Mouse (Mus musculus): Measurements from ENCODE around the gene Cbfa2t3. TPM values are rescaled to one million over a fixed set of nuclear protein-coding genes. Genes with fewer than 3 reads are reported as not detected.

Gene Cbfa2t3
- polyA plus RNA-seq, 1 experiment from 2014 or later: 15.0 TPM

DNA sequence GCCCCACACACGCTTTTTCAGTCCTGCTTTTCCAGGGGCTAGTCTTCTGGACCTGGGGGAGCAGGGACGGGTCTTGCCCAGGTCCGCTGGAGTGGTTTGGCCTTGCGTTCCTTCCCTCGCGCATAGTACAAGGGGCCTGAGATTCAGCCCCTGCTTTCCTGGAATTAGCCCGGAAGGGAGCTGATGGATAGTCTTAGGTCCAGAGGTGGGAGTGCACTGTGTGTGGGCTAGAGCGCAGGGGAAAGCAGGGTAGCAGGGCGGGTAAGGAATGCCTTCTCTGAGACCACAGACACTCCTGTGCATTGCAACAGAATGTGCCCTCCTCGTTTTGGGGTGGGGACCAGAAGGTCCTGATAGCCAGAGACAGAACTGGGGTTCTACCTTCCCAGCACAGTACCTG is 121.8 kb downstream of the Cbfa2t3 start:
- Histone ChIP-seq H3K27ac (ENCODE audit: low read length) (no peak overlapping the region; the same call in 1 of the 2 replicates), H3K9ac (replicated peaks; ENCODE audit: low read depth) (no peak overlapping the region), H3K27me3 (replicated peaks; ENCODE audit: insufficient read depth, low read length) (no peaks in the 10 kb centered on the region), H3K9me3 (ENCODE audit: low read length) (no peaks in the 10 kb centered on the region), H3K36me3 (ENCODE audit: insufficient read depth, low read length) (no peaks in the 10 kb centered on the region), H3K4me1 (ENCODE audit: insufficient read depth, low read depth, low read length) (peaks cover 21% of the 10 kb centered on the region; the same call in 1 of the 2 replicates), H3K4me2 (replicated peaks; ENCODE audit: low read depth, low read length) (peak overlapping the region; percentile 95), H3K4me3 (ENCODE audit: low read depth, low read length) (peak overlapping the region; percentile 61; the same call in 1 of the 2 replicates)
- DNase-seq (ENCODE audit: low spot score) (no peak), ATAC-seq (peak; percentile 10; the same call in 1 of the 2 replicates)
- WGBS: 22% methylated on average over 10 of the region's 10 CpGs
- no peak for TF ChIP-seq CTCF (IDR thresholded peaks at IDR 0.05)
- TF ChIP-seq EP300 (IDR thresholded peaks at IDR 0.05): no peak

DNA sequence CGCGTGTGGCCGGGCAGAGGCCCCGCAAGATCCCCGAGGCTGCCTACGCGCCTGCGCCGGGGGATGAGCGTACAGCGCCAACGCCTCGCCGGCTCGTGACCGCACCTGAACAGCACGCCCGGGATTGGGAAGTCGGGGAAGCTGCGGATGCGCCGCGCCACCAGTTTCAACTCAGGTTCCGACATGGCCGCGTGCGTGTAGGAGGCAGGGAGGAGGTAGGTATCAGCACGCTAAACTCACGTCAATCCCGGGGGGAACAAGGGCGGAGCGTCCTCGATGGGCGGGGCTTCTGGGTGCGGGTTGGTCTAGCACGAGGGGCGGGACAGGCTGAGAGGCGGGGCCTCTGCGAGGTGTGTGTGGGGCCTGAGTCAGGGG is 122.3 kb downstream of the Cbfa2t3 start, which contains the start of gene Aprt:
Aprt (minus strand) TSS at position 262 of the 375 bp plus-strand sequence.
- peak within 1 kb of the TSS; percentile 63 for H3K9ac ChIP-seq (replicated peaks; ENCODE audit: low read depth)
- peak within 1 kb of the TSS; percentile 61 for H3K4me3 ChIP-seq (ENCODE audit: low read depth, low read length)
- H3K9me3 ChIP-seq (ENCODE audit: low read length): no peaks in the 10 kb centered on the region
- H3K4me2 ChIP-seq (replicated peaks; ENCODE audit: low read depth, low read length): peak within 1 kb of the TSS; percentile 95
- 3% methylated on average over 38 of the region's 39 CpGs for WGBS
- DNase-seq (ENCODE audit: low spot score): peak; percentile 95
- peaks cover 21% of the 10 kb centered on the region; the same call in 1 of the 2 replicates for H3K4me1 ChIP-seq (ENCODE audit: insufficient read depth, low read depth, low read length)
- no peak for TF ChIP-seq EP300 (IDR thresholded peaks at IDR 0.05)
- no peak for TF ChIP-seq CTCF (IDR thresholded peaks at IDR 0.05)
- peak; percentile 94 for ATAC-seq
- H3K27ac ChIP-seq (ENCODE audit: low read length): peak within 1 kb of the TSS; percentile 68
- no peaks in the 10 kb centered on the region for H3K27me3 ChIP-seq (replicated peaks; ENCODE audit: insufficient read depth, low read length)
- H3K36me3 ChIP-seq (ENCODE audit: insufficient read depth, low read length): no peaks in the 10 kb centered on the region

DNA sequence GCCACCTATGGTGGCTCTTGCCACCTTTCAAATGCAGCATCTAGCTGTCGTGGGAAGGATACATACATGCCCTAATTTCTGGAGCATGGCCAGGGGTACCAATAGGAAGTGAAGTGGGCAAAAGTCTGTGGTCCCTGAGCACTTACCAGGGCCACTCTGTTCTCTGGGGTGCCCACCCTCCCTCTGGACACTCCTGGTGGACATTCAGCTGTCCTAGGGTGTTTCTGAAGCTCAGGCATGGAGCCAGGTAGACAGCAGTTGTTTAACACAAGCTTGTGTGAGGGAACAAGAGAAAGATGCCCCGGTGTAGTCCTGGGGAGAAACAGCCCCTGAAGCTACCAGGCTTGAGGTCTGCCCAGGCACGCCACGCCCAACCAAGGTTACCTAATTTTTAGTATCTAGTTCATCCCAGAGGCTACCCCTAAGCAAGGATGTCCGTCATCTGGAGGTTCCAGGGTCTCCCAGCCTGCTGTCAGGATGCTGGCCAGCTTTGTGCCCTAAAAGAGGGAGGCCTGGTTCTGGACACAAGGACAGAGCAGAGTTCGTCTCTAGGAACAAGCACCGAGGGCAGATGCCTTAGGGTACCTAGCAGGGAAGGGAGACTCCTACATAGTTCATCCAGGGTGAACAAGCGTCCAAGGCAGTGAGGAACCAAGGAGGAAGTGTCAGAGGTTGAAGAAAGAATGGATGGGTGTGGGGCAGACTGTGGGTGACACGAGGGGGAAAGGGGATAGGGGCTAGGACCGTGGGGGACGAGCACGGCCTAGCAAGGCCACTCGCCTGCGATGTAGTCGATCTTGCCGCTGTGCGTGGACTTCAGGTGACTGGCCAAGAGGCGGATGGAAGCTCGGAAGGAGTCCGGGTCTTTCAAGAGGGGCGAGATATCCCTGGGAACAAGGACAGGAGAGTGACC is 122.9 kb downstream of the Cbfa2t3 start:
- DNase-seq (ENCODE audit: low spot score): no peak
- TF ChIP-seq EP300 (IDR thresholded peaks at IDR 0.05): no peak
- TF ChIP-seq CTCF (IDR thresholded peaks at IDR 0.05): no peak
- Histone ChIP-seq H3K27ac (ENCODE audit: low read length) (peak overlapping the region; percentile 68), H3K9ac (replicated peaks; ENCODE audit: low read depth) (peak overlapping the region; percentile 63), H3K4me3 (ENCODE audit: low read depth, low read length) (peak overlapping the region; percentile 61), H3K4me1 (ENCODE audit: insufficient read depth, low read depth, low read length) (peaks cover 21% of the 10 kb centered on the region; the same call in 1 of the 2 replicates), H3K27me3 (replicated peaks; ENCODE audit: insufficient read depth, low read length) (no peaks in the 10 kb centered on the region), H3K4me2 (replicated peaks; ENCODE audit: low read depth, low read length) (peak overlapping the region; percentile 95), H3K9me3 (ENCODE audit: low read length) (no peaks in the 10 kb centered on the region), H3K36me3 (ENCODE audit: insufficient read depth, low read length) (no peaks in the 10 kb centered on the region)
- WGBS: 12% methylated on average over 21 of the region's 21 CpGs
- peak; percentile 6 for ATAC-seq

DNA sequence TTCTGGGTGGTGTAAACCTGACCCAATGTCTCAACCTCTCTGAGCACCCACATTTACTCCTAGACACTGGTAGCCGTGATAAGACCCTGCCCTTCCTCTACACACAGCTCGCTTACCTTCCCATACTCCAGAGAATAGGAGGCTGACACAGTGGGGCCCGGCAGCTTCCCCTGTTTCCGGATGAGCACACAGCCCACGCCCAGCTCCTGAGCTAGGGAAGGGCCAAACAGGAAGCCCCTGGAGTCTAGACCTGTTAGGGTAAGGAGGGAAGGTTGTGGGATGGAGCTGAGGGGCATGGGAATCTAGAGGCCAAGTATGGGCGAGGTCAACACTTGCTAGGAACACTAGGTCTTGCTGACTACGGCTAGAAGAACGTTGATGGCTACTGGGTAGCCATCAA is 123.6 kb downstream of the Cbfa2t3 start:
- H3K27ac ChIP-seq (ENCODE audit: low read length): peak overlapping the region; percentile 44
- H3K4me2 ChIP-seq (replicated peaks; ENCODE audit: low read depth, low read length): peak overlapping the region; percentile 95
- 37% methylated on average over 8 of the region's 8 CpGs for WGBS
- ATAC-seq: peak; percentile 20
- no peaks in the 10 kb centered on the region for H3K9me3 ChIP-seq (ENCODE audit: low read length)
- TF ChIP-seq CTCF (IDR thresholded peaks at IDR 0.05) (no peak), EP300 (IDR thresholded peaks at IDR 0.05) (no peak)
- no peaks in the 10 kb centered on the region for H3K36me3 ChIP-seq (ENCODE audit: insufficient read depth, low read length)
- no peak overlapping the region for H3K4me3 ChIP-seq (ENCODE audit: low read depth, low read length)
- no peaks in the 10 kb centered on the region for H3K27me3 ChIP-seq (replicated peaks; ENCODE audit: insufficient read depth, low read length)
- peaks cover 21% of the 10 kb centered on the region; the same call in 1 of the 2 replicates for H3K4me1 ChIP-seq (ENCODE audit: insufficient read depth, low read depth, low read length)
- no peak overlapping the region for H3K9ac ChIP-seq (replicated peaks; ENCODE audit: low read depth)
- no peak for DNase-seq (ENCODE audit: low spot score)

Small RNAs within 50 kb of the gene (microRNA-seq; reads per million reads assigned to microRNA genes)
- not detected for gene Mir6396

Other genes with a start within 250 kb of the Cbfa2t3 start
- 1.2 and 1.5 TPM in 2 replicates for gene Snai3, start 238.4 kb downstream of the Cbfa2t3 start, polyA plus RNA-seq (2015; fragmentation: Nextera tagmentation; extraction: Ambion mirVana)
- 49.4 and 52.7 TPM in 2 replicates for gene Rnf166, start 223.0 kb downstream of the Cbfa2t3 start, polyA plus RNA-seq (2015; fragmentation: Nextera tagmentation; extraction: Ambion mirVana)
- 21.2 and 25.9 TPM in 2 replicates for gene Ctu2, start 223.0 kb downstream of the Cbfa2t3 start, polyA plus RNA-seq (2015; fragmentation: Nextera tagmentation; extraction: Ambion mirVana)
- 27.3 and 31.3 TPM in 2 replicates for gene Piezo1, start 147.8 kb downstream of the Cbfa2t3 start, polyA plus RNA-seq (2015; fragmentation: Nextera tagmentation; extraction: Ambion mirVana)
- 7.4 and 7.7 TPM in 2 replicates for gene Cdt1, start 131.1 kb downstream of the Cbfa2t3 start, polyA plus RNA-seq (2015; fragmentation: Nextera tagmentation; extraction: Ambion mirVana)
- gene Aprt, start 122.2 kb downstream of the Cbfa2t3 start, polyA plus RNA-seq (2015; fragmentation: Nextera tagmentation; extraction: Ambion mirVana): 203 and 206 TPM in 2 replicates
- gene Galns, start 87.6 kb downstream of the Cbfa2t3 start, polyA plus RNA-seq (2015; fragmentation: Nextera tagmentation; extraction: Ambion mirVana): 14.3 and 14.5 TPM in 2 replicates
- 66.8 and 70.0 TPM in 2 replicates for gene Trappc2l, start 87.5 kb downstream of the Cbfa2t3 start, polyA plus RNA-seq (2015; fragmentation: Nextera tagmentation; extraction: Ambion mirVana)
- 0.12 TPM in 1 of 2 replicates, not detected in the other for gene Pabpn1l, start 76.4 kb downstream of the Cbfa2t3 start, polyA plus RNA-seq (2015; fragmentation: Nextera tagmentation; extraction: Ambion mirVana)
- gene Acsf3, start 76.4 kb upstream of the Cbfa2t3 start, polyA plus RNA-seq (2015; fragmentation: Nextera tagmentation; extraction: Ambion mirVana): 10.9 TPM in 2 replicates
- gene Cdh15, start 148.9 kb upstream of the Cbfa2t3 start, polyA plus RNA-seq (2015; fragmentation: Nextera tagmentation; extraction: Ambion mirVana): 0.10 TPM in 1 of 2 replicates, not detected in the other

All from lung, postnatal 0 days (tissue).